Mouse (Mus musculus) G1E-ER4 (cell line): ENCODE results near the gene Vps35l. TPM values are rescaled to one million over a fixed set of nuclear protein-coding genes. Genes with fewer than 3 reads are reported as not detected.

Experiments
- GATA1 ChIP-seq: IDR thresholded peaks from one replicate; pipeline ENCODE4 v1.8.0; 2012; ENCODE audit warnings: low read length, inconsistent platforms
- polyA plus RNA-seq: library from polyadenylated mRNA; stranded (reverse); fragments of >175 nt; gene quantifications from 2 replicates; pipeline ENCODE4 v1.2.3, GENCODE M21; 2012

Vps35l gene
- polyA plus RNA-seq, 1 experiment = 8.0 TPM

GRCm38 (mm10) chr7:118718066-118718465 lies 22.0 kb upstream of the Vps35l start:
- no peak for TF ChIP-seq GATA1

GRCm38 (mm10) chr7:118723927-118724326 lies 16.1 kb upstream of the Vps35l start:
- TF ChIP-seq GATA1 = no peak

- no peak for TF ChIP-seq GATA1
Observed at GRCm38 (mm10) chr7:118725459-118725858, 14.6 kb upstream of the Vps35l start.

- no peak for TF ChIP-seq GATA1
Observed at GRCm38 (mm10) chr7:118728846-118729587, 11.0 kb upstream of the Vps35l start.

GRCm38 (mm10) chr7:118731781-118732180 lies 8.2 kb upstream of the Vps35l start:
- TF ChIP-seq GATA1 = no peak

- no peak for TF ChIP-seq GATA1
Observed at GRCm38 (mm10) chr7:118733225-118733624, 6.8 kb upstream of the Vps35l start.

- no peak for TF ChIP-seq GATA1
Observed at GRCm38 (mm10) chr7:118738730-118739129, 1.3 kb upstream of the Vps35l start.

- no peak for TF ChIP-seq GATA1
Observed at GRCm38 (mm10) chr7:118740532-118741338, 709 bp downstream of the Vps35l start.

- no peak for TF ChIP-seq GATA1
Observed at GRCm38 (mm10) chr7:118742278-118742677, 2.3 kb downstream of the Vps35l start.

- no peak for TF ChIP-seq GATA1
Observed at GRCm38 (mm10) chr7:118744766-118745165, 4.7 kb downstream of the Vps35l start.

- no peak for TF ChIP-seq GATA1
Observed at GRCm38 (mm10) chr7:118747891-118748672, 8.1 kb downstream of the Vps35l start.

- TF ChIP-seq GATA1 = no peak
Observed at GRCm38 (mm10) chr7:118749706-118750105, 9.7 kb downstream of the Vps35l start.

GRCm38 (mm10) chr7:118751625-118752024 lies 11.6 kb downstream of the Vps35l start:
- TF ChIP-seq GATA1 = no peak

GRCm38 (mm10) chr7:118755756-118756155 lies 15.7 kb downstream of the Vps35l start:
- TF ChIP-seq GATA1 = no peak

GRCm38 (mm10) chr7:118756490-118757265 lies 16.7 kb downstream of the Vps35l start:
- TF ChIP-seq GATA1 = no peak
